Comparison of ENCODE assay signal across 10 mouse cellular contexts in genomic region chr5:120680918-120681317, GRCm38 (mm10). TPM values are rescaled to one million over a fixed set of nuclear protein-coding genes. Genes with fewer than 3 reads are reported as not detected.
DNase-seq lines count a peak whose midpoint lies in the region; ATAC-seq and TF ChIP-seq lines count a peak whose summit lies in the region.
"Had no signal": no experiment of that assay in that cellular context is flagged by ENCODE, and none has a peak within 500 bp of the region (broad histone marks: within the 10 kb centered on the region; RNA-seq: fewer than 3 reads in every experiment).

No protein-coding gene starts in this region.

- ATAC-seq in intestine, embryonic 14.5 days (replicated peaks; ENCODE audit: low FRiP score, low TSS enrichment, low read depth) = no peak
- ATAC-seq in intestine, postnatal 0 days = no peak
- no peak for ATAC-seq in hindbrain, postnatal 0 days
- no peak for ATAC-seq in neural tube, embryonic 15.5 days (ENCODE audit: low FRiP score)
- ATAC-seq in frontal cortex, adult (ENCODE audit: low TSS enrichment) = no peak

- H3K36me3 ChIP-seq in intestine, embryonic 14.5 days (ENCODE audit: control insufficient read depth, insufficient read depth, low read length) = no peaks in the 10 kb centered on the region
- H3K36me3 ChIP-seq in intestine, postnatal 0 days (ENCODE audit: control insufficient read depth, insufficient read depth) = no peaks in the 10 kb centered on the region
- no peaks in the 10 kb centered on the region for H3K36me3 ChIP-seq in hindbrain, postnatal 0 days (ENCODE audit: insufficient read depth, low read length)
- H3K36me3 ChIP-seq in neural tube, embryonic 15.5 days = peaks cover 36% of the 10 kb centered on the region

- no peak overlapping the region for H3K9ac ChIP-seq in intestine, embryonic 14.5 days (ENCODE audit: low read length)
- H3K9ac ChIP-seq in intestine, postnatal 0 days (ENCODE audit: low read depth, low read length) = no peak overlapping the region
- H3K9ac ChIP-seq in hindbrain, postnatal 0 days (replicated peaks; ENCODE audit: low read length) = peak overlapping the region; percentile 28; the same call in 1 of the 2 replicates
- no peak overlapping the region for H3K9ac ChIP-seq in neural tube, embryonic 15.5 days (replicated peaks)

- H3K27ac ChIP-seq in intestine, embryonic 14.5 days (ENCODE audit: low read depth) = no peak overlapping the region
- H3K27ac ChIP-seq in intestine, postnatal 0 days (ENCODE audit: low read depth, low read length) = no peak overlapping the region
- H3K27ac ChIP-seq in hindbrain, postnatal 0 days = peak overlapping the region; percentile 86
- peak overlapping the region; percentile 62 for H3K27ac ChIP-seq in neural tube, embryonic 15.5 days (replicated peaks)

- DNase-seq in intestine, embryonic 14.5 days (ENCODE audit: low spot score) = no peak
- peak; percentile 52 for DNase-seq in right cerebral cortex, postnatal 25 days
- DNase-seq in right cerebral cortex, postnatal 14 days = no peak
- DNase-seq in hindbrain, postnatal 0 days (ENCODE audit: low spot score) = peak; percentile 53
- no peak for DNase-seq in frontal cortex, adult 2 months (ENCODE audit: extremely low spot score in 1 of 2, low spot score in 1 of 2)

- no peak overlapping the region for H3K4me3 ChIP-seq in intestine, embryonic 14.5 days (ENCODE audit: low read depth, low read length)
- no peak overlapping the region for H3K4me3 ChIP-seq in intestine, postnatal 0 days (ENCODE audit: low read depth, low read length)
- no peak overlapping the region for H3K4me3 ChIP-seq in hindbrain, postnatal 0 days (ENCODE audit: low read length)
- H3K4me3 ChIP-seq in neural tube, embryonic 15.5 days (replicated peaks) = no peak overlapping the region

- 84% methylated on average over 18 of the region's 18 CpGs for WGBS in intestine, embryonic 14.5 days
- 90% methylated on average over 18 of the region's 18 CpGs for WGBS in intestine, postnatal 0 days
- WGBS in hindbrain, postnatal 0 days = 74% methylated on average over 18 of the region's 18 CpGs
- WGBS in neural tube, embryonic 15.5 days = 86% methylated on average over 18 of the region's 18 CpGs

- no peaks in the 10 kb centered on the region for H3K9me3 ChIP-seq in intestine, embryonic 14.5 days (ENCODE audit: control insufficient read depth, low read length)
- no peaks in the 10 kb centered on the region for H3K9me3 ChIP-seq in intestine, postnatal 0 days (ENCODE audit: control insufficient read depth)
- H3K9me3 ChIP-seq in hindbrain, postnatal 0 days (ENCODE audit: low read length) = no peaks in the 10 kb centered on the region
- no peaks in the 10 kb centered on the region for H3K9me3 ChIP-seq in neural tube, embryonic 15.5 days (replicated peaks)

- H3K4me1 ChIP-seq in intestine, embryonic 14.5 days (replicated peaks; ENCODE audit: control insufficient read depth, insufficient read depth, low read length) = no peaks in the 10 kb centered on the region; the same call in 1 of the 2 replicates
- H3K4me1 ChIP-seq in intestine, postnatal 0 days (replicated peaks; ENCODE audit: control insufficient read depth, insufficient read depth, low read length) = no peaks in the 10 kb centered on the region
- peaks cover 13% of the 10 kb centered on the region for H3K4me1 ChIP-seq in hindbrain, postnatal 0 days (ENCODE audit: insufficient read depth, low read length)
- H3K4me1 ChIP-seq in neural tube, embryonic 15.5 days = peaks cover 26% of the 10 kb centered on the region

- TF ChIP-seq CTCF in intestine, postnatal 0 days (IDR thresholded peaks at IDR 0.05; ENCODE audit: low read depth) = no peak
- TF ChIP-seq CTCF in hindbrain, postnatal 0 days (IDR thresholded peaks at IDR 0.05; ENCODE audit: low read depth) = no peak

- peak overlapping the region; percentile 59 for H3K4me2 ChIP-seq in intestine, embryonic 14.5 days (ENCODE audit: low read length)
- no peak overlapping the region for H3K4me2 ChIP-seq in intestine, postnatal 0 days (replicated peaks; ENCODE audit: low read depth)
- H3K4me2 ChIP-seq in hindbrain, postnatal 0 days (ENCODE audit: low read depth, low read length) = no peak overlapping the region
- H3K4me2 ChIP-seq in neural tube, embryonic 15.5 days = no peak overlapping the region

- H3K27me3 ChIP-seq in intestine, embryonic 14.5 days (replicated peaks; ENCODE audit: control insufficient read depth, insufficient read depth, low read length) = peaks cover 21% of the 10 kb centered on the region
- peaks cover 21% of the 10 kb centered on the region; the same call in 1 of the 2 replicates for H3K27me3 ChIP-seq in intestine, postnatal 0 days (replicated peaks; ENCODE audit: control insufficient read depth, insufficient read depth, low read length)
- no peaks in the 10 kb centered on the region for H3K27me3 ChIP-seq in hindbrain, postnatal 0 days (ENCODE audit: insufficient read depth, low read length)
- peaks cover 36% of the 10 kb centered on the region for H3K27me3 ChIP-seq in neural tube, embryonic 15.5 days (replicated peaks)

RNA-seq across cellular contexts. Expression of gene Dtx1, which starts 30.8 kb away (rescaled TPM):
- polyA plus RNA-seq in intestine, embryonic 14.5 days (2014; fragmentation: Nextera tagmentation; extraction: Ambion mirVana) = 3.7 and 4.0 TPM in 2 replicates
- 2.3 and 2.5 TPM in 2 replicates for polyA plus RNA-seq in intestine, postnatal 0 days (2015; fragmentation: Nextera tagmentation; extraction: Ambion mirVana)
- 230 and 246 TPM in 2 replicates for total RNA-seq in hindbrain, postnatal 0 days (2014; rRNA removed)
- 51.4 and 52.9 TPM in 2 replicates for polyA plus RNA-seq in hindbrain, postnatal 0 days (2015; fragmentation: Nextera tagmentation; extraction: Ambion mirVana)
- 59.9 and 61.1 TPM in 2 replicates for polyA plus RNA-seq in neural tube, embryonic 15.5 days (2015; fragmentation: Nextera tagmentation; extraction: Ambion mirVana)
- 93.3 and 99.3 TPM in 2 replicates for polyA plus RNA-seq in frontal cortex, adult 2 months (2012; rRNA removed)

RNA-seq across cellular contexts. Expression of gene Rasal1, which starts 32.3 kb away (rescaled TPM):
- polyA plus RNA-seq in intestine, embryonic 14.5 days (2014; fragmentation: Nextera tagmentation; extraction: Ambion mirVana) = 0.15 and 0.50 TPM in 2 replicates
- 3.0 and 5.1 TPM in 2 replicates for polyA plus RNA-seq in intestine, postnatal 0 days (2015; fragmentation: Nextera tagmentation; extraction: Ambion mirVana)
- 3.9 and 8.2 TPM in 2 replicates for total RNA-seq in hindbrain, postnatal 0 days (2014; rRNA removed)
- polyA plus RNA-seq in hindbrain, postnatal 0 days (2015; fragmentation: Nextera tagmentation; extraction: Ambion mirVana) = 3.2 and 4.7 TPM in 2 replicates
- polyA plus RNA-seq in neural tube, embryonic 15.5 days (2015; fragmentation: Nextera tagmentation; extraction: Ambion mirVana) = 0.24 and 0.93 TPM in 2 replicates
- 63.8 and 71.7 TPM in 2 replicates for polyA plus RNA-seq in frontal cortex, adult 2 months (2012; rRNA removed)

RNA-seq across cellular contexts. Expression of gene Cfap73, which starts 46.9 kb away (rescaled TPM):
- not detected in 2 replicates for polyA plus RNA-seq in intestine, embryonic 14.5 days (2014; fragmentation: Nextera tagmentation; extraction: Ambion mirVana)
- not detected in 2 replicates for polyA plus RNA-seq in intestine, postnatal 0 days (2015; fragmentation: Nextera tagmentation; extraction: Ambion mirVana)
- 0.21 and 0.79 TPM in 2 replicates for total RNA-seq in hindbrain, postnatal 0 days (2014; rRNA removed)
- polyA plus RNA-seq in hindbrain, postnatal 0 days (2015; fragmentation: Nextera tagmentation; extraction: Ambion mirVana) = 0.26 and 0.86 TPM in 2 replicates
- 0.33 and 0.80 TPM in 2 replicates for polyA plus RNA-seq in neural tube, embryonic 15.5 days (2015; fragmentation: Nextera tagmentation; extraction: Ambion mirVana)
- 0.10 TPM in 1 of 2 replicates, not detected in the other for polyA plus RNA-seq in frontal cortex, adult 2 months (2012; rRNA removed)
- total RNA-seq: heart, adult 8-10 months; liver, adult 2 months had no signal
- polyA plus RNA-seq: liver, adult 2 months had no signal

Comparison
In these comparisons a context has a peak if more than half of its experiments do, and no peak if none do; other contexts are left out.
1. DNase-seq: peak in right cerebral cortex, postnatal 25 days (single experiment) and hindbrain, postnatal 0 days (single experiment); none in intestine, embryonic 14.5 days (single experiment), right cerebral cortex, postnatal 14 days (single experiment) and frontal cortex, adult 2 months (0 of 2).
2. H3K27ac ChIP-seq: peak in hindbrain, postnatal 0 days (single experiment) and neural tube, embryonic 15.5 days (single experiment); none in intestine, embryonic 14.5 days (single experiment) and intestine, postnatal 0 days (single experiment).
3. RNA of gene Dtx1, which starts 30.8 kb away (polyA plus RNA-seq): 93.3 to 99.3 TPM in frontal cortex, adult 2 months, 59.9 to 61.1 TPM in neural tube, embryonic 15.5 days and 51.4 to 52.9 TPM in hindbrain, postnatal 0 days; 3.7 to 4.0 TPM in intestine, embryonic 14.5 days and 2.3 to 2.5 TPM in intestine, postnatal 0 days; every median in the first group is over 10 times any median in the second.
4. RNA of gene Rasal1, which starts 32.3 kb away (polyA plus RNA-seq): 63.8 to 71.7 TPM in frontal cortex, adult 2 months; 3.0 to 5.1 TPM in intestine, postnatal 0 days, 3.2 to 4.7 TPM in hindbrain, postnatal 0 days, 0.15 to 0.50 TPM in intestine, embryonic 14.5 days and 0.24 to 0.93 TPM in neural tube, embryonic 15.5 days; every median in the first group is over 10 times any median in the second.